Mouse (Mus musculus) skeletal muscle tissue, postnatal 0 days (tissue): Measurements from ENCODE around the gene Olfr1189. TPM values are rescaled to one million over a fixed set of nuclear protein-coding genes. Genes with fewer than 3 reads are reported as not detected.

Source experiments
- polyA plus RNA-seq: library from polyadenylated mRNA; unstranded; fragments of >200 nt; fragmentation: Nextera tagmentation; extraction: Ambion mirVana; gene quantifications from 2 replicates; pipeline ENCODE4 v1.2.1, GENCODE M21; 2015

Gene Olfr1189
- polyA plus RNA-seq: not detected in 2 replicates

DNA sequence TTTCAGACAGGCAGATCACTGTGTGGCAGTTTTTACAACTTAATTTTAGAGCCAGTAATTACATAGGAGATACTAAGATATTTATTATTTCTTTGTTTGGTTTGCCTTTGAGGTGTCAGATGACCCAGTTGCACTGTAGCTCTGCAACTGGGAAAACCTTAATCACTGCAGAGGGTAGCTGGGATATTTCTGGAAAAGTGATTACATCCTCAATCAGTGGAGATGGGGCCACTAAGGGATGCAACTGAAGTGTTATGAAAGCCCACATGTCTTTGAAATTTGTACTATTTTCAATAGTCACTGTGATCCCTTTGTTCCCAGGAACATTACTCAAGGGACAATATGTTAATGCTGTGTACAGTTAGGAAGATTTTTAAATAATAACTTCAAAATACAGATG is at the start of gene Olfr1189:
Gene Olfr1189, plus strand, starts transcription at position 301 of the 400 bp plus-strand sequence.

DNA sequence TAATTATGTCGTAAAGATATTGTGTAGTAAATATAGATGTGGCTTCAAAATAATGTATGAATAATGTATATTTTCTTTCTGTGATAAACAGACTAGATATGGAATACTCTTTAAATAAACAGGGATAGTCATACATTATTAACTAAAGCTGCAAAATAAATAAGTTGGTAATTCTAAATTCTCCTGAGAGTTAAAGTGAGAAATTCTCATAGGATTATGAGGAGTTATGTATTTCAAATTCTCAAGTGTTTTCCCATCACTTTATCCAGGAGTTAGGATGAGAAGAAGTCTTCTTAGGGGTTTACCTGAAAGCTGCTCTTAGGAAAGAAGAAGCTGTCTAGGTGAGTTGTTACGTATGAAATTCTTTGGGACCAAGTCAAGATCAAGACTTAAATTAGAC is 29.6 kb upstream of the Olfr1189 start, which contains the start of gene Olfr1188:
Gene Olfr1188, plus strand, starts transcription at position 301 of the 400 bp plus-strand sequence.

DNA sequence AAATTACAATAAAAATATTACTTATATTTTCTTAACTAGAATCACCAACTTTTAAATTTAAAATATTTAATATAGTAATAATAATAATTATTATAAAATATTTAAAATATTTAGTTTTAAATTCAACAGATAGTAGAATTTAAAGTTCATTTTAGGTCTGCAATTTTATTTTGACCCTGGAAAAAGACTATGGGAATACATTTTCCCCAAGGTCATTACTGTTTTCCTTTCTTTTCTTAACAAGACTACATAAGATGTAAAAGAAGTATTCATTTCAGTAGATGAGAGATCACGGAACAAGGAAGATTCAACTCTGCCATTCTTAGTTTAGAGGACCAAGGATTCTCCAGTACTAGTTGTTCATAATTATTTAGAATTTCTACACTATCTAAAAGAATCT is 54.0 kb downstream of the Olfr1189 start, which contains the start of gene Olfr1191-ps1:
Gene Olfr1191-ps1, plus strand, starts transcription at position 301 of the 400 bp plus-strand sequence.

Other genes starting within 250 kb of the Olfr1189 start
- not detected in 2 replicates for gene Olfr1176, start 249.7 kb upstream of the Olfr1189 start, polyA plus RNA-seq
- gene Olfr1177-ps, start 240.0 kb upstream of the Olfr1189 start, polyA plus RNA-seq: not detected in 2 replicates
- gene Olfr1178, start 199.4 kb upstream of the Olfr1189 start, polyA plus RNA-seq: not detected in 2 replicates
- not detected in 2 replicates for gene Olfr1179, start 180.0 kb upstream of the Olfr1189 start, polyA plus RNA-seq
- not detected in 2 replicates for gene Olfr1180, start 167.3 kb upstream of the Olfr1189 start, polyA plus RNA-seq
- gene Olfr1181, start 160.3 kb upstream of the Olfr1189 start, polyA plus RNA-seq: not detected in 2 replicates
- gene Gm13757, start 137.3 kb upstream of the Olfr1189 start, polyA plus RNA-seq: not detected in 2 replicates
- not detected in 2 replicates for gene Olfr1183, start 131.6 kb upstream of the Olfr1189 start, polyA plus RNA-seq
- not detected in 2 replicates for gene Olfr1184, start 102.9 kb upstream of the Olfr1189 start, polyA plus RNA-seq
- not detected in 2 replicates for gene Olfr1185-ps1, start 93.1 kb upstream of the Olfr1189 start, polyA plus RNA-seq
- not detected in 2 replicates for gene Olfr1186, start 67.9 kb upstream of the Olfr1189 start, polyA plus RNA-seq
- gene Olfr1188, start 29.5 kb upstream of the Olfr1189 start, polyA plus RNA-seq: not detected in 2 replicates
- not detected in 2 replicates for gene Olfr1191-ps1, start 54.1 kb downstream of the Olfr1189 start, polyA plus RNA-seq
- gene Olfr1192-ps1, start 62.1 kb downstream of the Olfr1189 start, polyA plus RNA-seq: not detected in 2 replicates
- not detected in 2 replicates for gene Olfr1193, start 89.2 kb downstream of the Olfr1189 start, polyA plus RNA-seq
- not detected in 2 replicates for gene Olfr1195, start 102.7 kb downstream of the Olfr1189 start, polyA plus RNA-seq
- gene Olfr1196, start 118.1 kb downstream of the Olfr1189 start, polyA plus RNA-seq: not detected in 2 replicates
- not detected in 2 replicates for gene Olfr1197, start 145.9 kb downstream of the Olfr1189 start, polyA plus RNA-seq
- not detected in 2 replicates for gene Olfr1198, start 164.9 kb downstream of the Olfr1189 start, polyA plus RNA-seq
- gene Olfr1199, start 174.0 kb downstream of the Olfr1189 start, polyA plus RNA-seq: not detected in 2 replicates
- gene Olfr1200, start 184.0 kb downstream of the Olfr1189 start, polyA plus RNA-seq: not detected in 2 replicates
- not detected in 2 replicates for gene Olfr1201, start 206.6 kb downstream of the Olfr1189 start, polyA plus RNA-seq
- not detected in 2 replicates for gene Olfr1202, start 228.0 kb downstream of the Olfr1189 start, polyA plus RNA-seq
- not detected in 2 replicates for gene Olfr1205, start 243.3 kb downstream of the Olfr1189 start, polyA plus RNA-seq